Mouse (Mus musculus): ENCODE results near the gene Slc25a13.

DNA sequence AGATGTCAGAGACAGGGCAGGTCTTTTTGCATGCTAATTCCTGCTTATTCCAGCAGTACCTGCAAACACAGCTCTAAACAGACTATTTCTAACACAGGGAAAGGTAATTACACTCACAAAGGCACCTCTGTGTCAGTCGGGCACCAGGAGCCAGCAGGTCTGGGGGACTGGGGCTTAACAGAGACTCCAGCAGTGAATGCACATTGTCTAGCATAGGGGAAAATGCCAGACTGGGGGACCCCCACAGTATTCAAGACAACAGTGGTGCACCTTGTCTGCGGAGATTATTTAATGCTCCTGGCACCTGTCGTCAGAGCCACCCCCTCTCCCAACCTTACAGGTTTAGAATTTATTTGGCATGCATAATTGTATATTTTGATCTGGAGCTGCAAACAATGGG is 158.4 kb downstream of the Slc25a13 start:
- no peak for TF ChIP-seq CTCF (IDR thresholded peaks at IDR 0.05; ENCODE audit: low read depth)
- TF ChIP-seq EP300 (IDR thresholded peaks at IDR 0.05; ENCODE audit: low read depth): no peak
